Mouse (Mus musculus) c-Kit-positive CD71-positive TER-119-positive erythroid progenitor cells, embryonic 14.5 days (primary cell): Measurements from ENCODE around the gene Rbm34.
"Not testable (repeated sequence)": the region's sequence is repeated elsewhere in the genome, so short reads cannot be mapped to it uniquely, and the experiment has no call there.

Source experiments
- DNase-seq: peaks from one replicate; pipeline ENCODE4 v3.0.0-alpha.2; 2013; ENCODE audit warnings: low spot score

Gene Rbm34

GRCm38 (mm10) chr8:126919255-126919654, 51.6 kb downstream of the Rbm34 start:
- no peak for DNase-seq

DNA sequence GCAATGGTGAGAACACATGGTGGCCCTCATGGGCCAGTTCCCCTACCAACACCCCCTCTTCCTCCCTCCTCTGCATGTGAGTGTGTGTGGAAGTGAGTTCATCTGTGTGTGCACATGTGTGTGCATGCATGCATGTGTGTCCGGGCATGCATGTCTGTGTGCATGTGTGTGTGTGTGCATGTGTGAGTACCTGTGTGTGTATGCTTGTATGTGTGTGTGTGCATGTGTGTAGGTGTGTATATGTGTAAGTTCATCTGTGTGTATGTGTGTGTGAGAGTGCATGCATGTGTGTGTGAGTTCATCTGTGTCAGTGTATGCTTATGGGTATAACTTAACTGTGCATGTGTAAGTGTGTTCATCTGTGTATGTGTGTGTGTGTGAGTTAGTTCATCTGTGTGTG, 52.5 kb downstream of the Rbm34 start:
- DNase-seq: no peak

DNA sequence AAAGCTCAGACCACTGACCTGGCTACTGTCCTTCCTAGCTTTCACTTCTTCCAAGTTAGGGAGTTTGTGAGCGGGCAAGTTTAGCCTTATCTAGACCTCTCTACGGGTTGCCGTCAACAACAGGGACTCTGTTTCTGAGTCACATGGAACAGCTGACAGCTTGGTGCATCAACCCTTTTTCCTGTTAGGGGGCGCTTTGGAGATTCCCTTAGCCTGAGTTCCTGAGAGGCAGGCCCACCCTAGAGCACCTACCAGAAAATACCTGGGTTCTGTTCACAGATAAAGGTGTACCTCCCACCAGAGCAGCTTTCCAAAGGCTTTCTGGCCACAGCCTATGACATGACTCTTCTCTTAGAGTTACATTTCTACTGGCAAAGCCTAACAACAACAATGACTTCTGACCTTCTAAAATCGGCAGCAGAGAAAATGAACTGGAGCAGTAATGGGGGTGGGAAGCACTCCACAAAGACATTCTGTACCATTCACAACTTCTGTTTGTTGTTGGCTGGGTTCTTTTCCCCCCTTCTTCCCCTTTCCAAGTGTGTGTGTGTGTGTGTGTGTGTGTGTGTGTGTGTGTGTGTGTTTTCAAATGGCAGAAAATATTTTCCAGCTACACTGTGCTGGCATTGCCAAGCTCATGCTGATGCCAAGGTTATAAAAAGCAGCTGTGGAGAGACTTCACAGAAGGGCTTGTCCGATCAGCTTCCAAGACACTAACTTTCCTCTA, 53.5 kb downstream of the Rbm34 start:
- no peak for DNase-seq

DNA sequence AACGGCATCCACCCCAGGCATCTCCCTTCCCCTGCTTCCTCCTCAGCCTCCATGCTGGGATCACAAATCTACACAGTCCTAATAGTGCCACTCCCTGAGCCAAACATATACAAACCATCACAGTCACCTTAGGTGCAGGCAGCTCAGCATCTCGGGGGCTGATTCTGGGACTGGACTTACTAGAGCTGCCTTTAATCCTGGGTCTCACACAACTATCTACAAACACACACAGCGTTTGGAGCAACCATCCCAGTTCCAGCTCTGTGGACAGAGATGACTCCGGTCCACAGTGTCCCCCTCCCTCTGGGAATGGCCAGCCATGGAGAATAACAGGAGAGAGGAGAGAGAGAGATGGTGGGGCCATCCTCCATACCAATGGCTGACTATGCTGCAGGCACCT, 54.3 kb downstream of the Rbm34 start:
- DNase-seq: no peak

DNA sequence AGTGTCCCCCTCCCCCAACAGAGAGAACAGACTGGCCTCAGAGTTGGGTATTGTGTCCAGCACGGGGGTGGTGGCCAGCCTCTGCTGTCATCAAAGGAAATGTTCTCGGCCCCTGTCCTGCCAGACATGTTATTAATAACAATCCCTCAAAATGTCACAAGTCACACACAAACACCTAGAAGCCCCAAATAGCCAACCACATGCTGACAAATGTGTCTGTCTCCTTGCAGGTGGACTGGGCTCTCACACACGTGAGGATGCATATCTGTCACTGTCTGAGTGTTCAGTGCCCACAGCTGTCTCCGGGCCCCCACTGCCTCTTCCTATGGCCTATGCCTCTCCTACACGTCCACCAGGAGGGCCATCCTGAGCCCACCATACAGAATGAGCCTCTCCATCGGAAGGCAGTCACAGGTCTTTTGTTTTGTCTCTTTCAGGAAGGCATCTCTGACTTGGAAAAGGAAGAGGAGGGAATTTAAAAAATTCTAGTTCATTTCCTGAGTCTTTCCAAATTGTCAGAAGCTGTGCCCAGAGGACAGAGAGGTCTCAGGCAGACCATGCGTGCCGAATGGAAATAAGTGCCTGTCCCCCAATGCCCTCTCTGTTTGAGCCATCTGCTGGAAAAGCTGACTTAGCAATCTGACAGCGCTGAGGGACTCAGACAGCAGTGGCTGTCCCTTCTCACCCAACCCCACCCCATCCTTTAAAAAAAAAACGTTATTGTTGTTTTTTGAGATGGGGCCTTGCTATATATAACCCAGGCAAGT, 56.1 kb downstream of the Rbm34 start:
- no peak for DNase-seq

DNA sequence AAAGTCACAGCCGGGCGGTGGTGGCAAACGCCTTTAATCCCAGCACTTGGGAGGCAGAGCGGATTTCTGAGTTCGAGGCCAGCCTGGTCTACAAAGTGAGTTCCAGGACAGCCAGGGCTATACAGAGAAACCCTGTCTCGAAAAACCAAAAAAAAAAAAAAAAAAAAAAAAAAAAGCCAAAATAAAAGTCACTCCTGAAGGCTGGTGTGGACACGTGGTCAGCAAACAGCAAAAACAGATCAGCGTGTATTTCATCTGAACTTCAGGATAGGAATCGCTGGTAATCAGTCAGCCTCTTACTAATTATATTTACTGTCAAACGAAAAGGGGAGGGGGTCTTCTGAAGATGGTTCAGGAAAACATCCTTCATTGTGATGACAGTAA, 56.8 kb downstream of the Rbm34 start:
- not testable (repeated sequence) for DNase-seq

- no peak for DNase-seq
These were observed 57.4 kb downstream of the Rbm34 start for GRCm38 (mm10) chr8:126913241-126914106.

DNA sequence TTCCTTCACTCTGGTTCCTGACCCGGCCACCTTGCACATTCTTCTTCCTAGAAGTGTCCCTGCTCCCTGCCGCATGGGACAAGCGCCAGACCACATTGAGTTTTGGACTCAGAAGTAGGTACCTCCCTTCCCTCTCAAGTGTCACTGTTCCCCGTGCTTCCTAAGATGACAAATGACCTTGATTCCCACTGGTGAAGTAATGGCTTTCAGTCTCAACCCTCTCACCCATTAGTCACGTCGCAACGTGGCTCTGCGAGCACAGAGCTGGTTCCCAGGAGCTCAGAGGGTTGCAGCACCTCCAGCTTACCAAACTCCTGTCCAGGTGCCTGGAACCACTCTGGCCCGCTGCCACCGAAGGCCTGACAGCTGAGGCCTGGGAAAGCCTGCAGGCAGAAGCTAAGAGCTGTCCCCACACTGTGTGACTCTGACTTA, 61.5 kb downstream of the Rbm34 start:
- DNase-seq: no peak

- no peak for DNase-seq
These were observed 62.1 kb downstream of the Rbm34 start for GRCm38 (mm10) chr8:126908805-126909204.

DNA sequence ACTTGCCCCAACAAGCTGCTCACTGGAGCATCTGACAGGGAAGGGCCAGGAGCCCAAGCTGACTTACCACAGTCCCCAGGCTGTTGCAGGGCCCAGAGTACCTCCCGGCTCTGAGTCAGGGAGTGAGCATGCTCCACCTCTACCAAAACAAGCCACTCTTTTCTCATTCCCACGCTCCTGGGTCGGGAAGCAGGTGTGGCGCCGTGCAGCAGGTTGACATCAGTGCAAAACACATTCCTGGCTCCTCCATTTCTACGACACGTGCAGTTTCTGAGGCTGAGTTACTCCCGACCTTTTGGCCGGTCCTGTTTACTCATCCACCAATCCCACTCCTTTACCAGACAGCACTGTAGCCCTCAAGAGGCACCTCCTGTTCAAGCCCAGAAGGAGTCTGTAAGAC, 62.9 kb downstream of the Rbm34 start:
- DNase-seq: no peak

- DNase-seq: no peak
These were observed 63.5 kb downstream of the Rbm34 start for GRCm38 (mm10) chr8:126907374-126907773.

GRCm38 (mm10) chr8:126905387-126905786, 65.5 kb downstream of the Rbm34 start:
- DNase-seq: no peak

GRCm38 (mm10) chr8:126903927-126904326, 66.9 kb downstream of the Rbm34 start:
- no peak for DNase-seq

GRCm38 (mm10) chr8:126903224-126903895, 67.5 kb downstream of the Rbm34 start:
- no peak for DNase-seq

DNA sequence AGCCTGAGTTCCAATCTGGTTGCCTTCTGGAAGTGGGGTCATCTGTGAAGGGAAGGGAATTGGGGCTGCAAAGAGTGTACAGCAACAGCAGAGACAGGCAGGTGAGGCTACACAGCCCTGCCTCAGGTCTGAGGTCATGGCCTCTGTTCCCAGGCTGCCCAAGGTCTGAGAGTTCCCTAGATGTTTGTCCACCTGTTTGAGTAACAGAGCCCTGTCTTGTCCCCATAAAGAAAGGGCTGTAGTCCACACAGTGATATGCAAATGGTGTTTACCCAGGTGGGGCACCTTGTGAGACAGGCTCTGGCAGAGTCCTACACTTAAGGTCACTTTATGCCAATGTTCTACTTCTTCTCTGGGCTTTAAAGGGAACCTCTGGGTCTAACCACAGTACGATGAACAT, 69.3 kb downstream of the Rbm34 start:
- DNase-seq: no peak

DNA sequence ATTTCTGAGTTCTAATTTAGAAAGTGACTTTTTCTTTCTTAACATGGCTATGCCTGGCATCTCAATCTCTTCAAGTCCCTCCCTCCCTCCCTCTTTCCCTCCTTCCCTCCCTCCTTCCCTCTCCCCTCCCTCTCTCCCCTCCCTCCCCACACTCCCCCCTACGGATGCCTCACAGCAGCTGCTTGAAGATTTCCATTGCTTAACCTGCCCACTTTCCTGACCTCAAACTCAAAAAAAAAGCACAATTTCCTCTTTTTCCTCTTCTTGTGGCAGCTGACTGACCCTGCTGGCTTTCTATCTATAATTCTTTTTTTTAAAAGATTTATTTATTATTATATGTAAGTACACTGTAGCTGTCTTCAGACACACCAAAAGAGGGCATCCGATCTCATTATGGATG, 69.8 kb downstream of the Rbm34 start:
- DNase-seq: no peak
